Mouse (Mus musculus): ENCODE results near the gene Nelfe. TPM values are rescaled to one million over a fixed set of nuclear protein-coding genes. Genes with fewer than 3 reads are reported as not detected.
"Not testable (repeated sequence)": the region's sequence is repeated elsewhere in the genome, so short reads cannot be mapped to it uniquely, and the experiment has no call there.

Gene Nelfe
- 16.3 to 45.3 TPM (median 33.1 TPM) in 3 replicates for total RNA-seq (2017)

- ATAC-seq (replicated peaks; ENCODE audit: insufficient number of reproducible peaks, low FRiP score, low TSS enrichment, poor library complexity, severe bottlenecking): peak; percentile 92
Measured at GRCm38 (mm10) chr17:34849722-34850516, at the start of gene Nelfe, which contains the start of gene Skiv2l. Nelfe (plus strand) TSS chr17:34850391. Skiv2l (minus strand) TSS chr17:34850210.

GRCm38 (mm10) chr17:34800781-34801305, 49.3 kb upstream of the Nelfe start:
- not testable (repeated sequence) for ATAC-seq (replicated peaks; ENCODE audit: insufficient number of reproducible peaks, low FRiP score, low TSS enrichment, poor library complexity, severe bottlenecking)

- not testable (repeated sequence) for ATAC-seq (replicated peaks; ENCODE audit: insufficient number of reproducible peaks, low FRiP score, low TSS enrichment, poor library complexity, severe bottlenecking)
Measured at GRCm38 (mm10) chr17:34802756-34803155, 47.4 kb upstream of the Nelfe start.

- not testable (repeated sequence) for ATAC-seq (replicated peaks; ENCODE audit: insufficient number of reproducible peaks, low FRiP score, low TSS enrichment, poor library complexity, severe bottlenecking)
Measured at GRCm38 (mm10) chr17:34803367-34803766, 46.8 kb upstream of the Nelfe start.

- not testable (repeated sequence) for ATAC-seq (replicated peaks; ENCODE audit: insufficient number of reproducible peaks, low FRiP score, low TSS enrichment, poor library complexity, severe bottlenecking)
Measured at GRCm38 (mm10) chr17:34804301-34804700, 45.9 kb upstream of the Nelfe start, which contains the start of gene Cyp21a1. Cyp21a1 (minus strand) TSS chr17:34804561.

- no peak for ATAC-seq (replicated peaks; ENCODE audit: insufficient number of reproducible peaks, low FRiP score, low TSS enrichment, poor library complexity, severe bottlenecking)
Measured at GRCm38 (mm10) chr17:34804871-34805562, 45.2 kb upstream of the Nelfe start.

GRCm38 (mm10) chr17:34807176-34807575, 43.0 kb upstream of the Nelfe start:
- no peak for ATAC-seq (replicated peaks; ENCODE audit: insufficient number of reproducible peaks, low FRiP score, low TSS enrichment, poor library complexity, severe bottlenecking)

- no peak for ATAC-seq (replicated peaks; ENCODE audit: insufficient number of reproducible peaks, low FRiP score, low TSS enrichment, poor library complexity, severe bottlenecking)
Measured at GRCm38 (mm10) chr17:34808599-34809205, 41.5 kb upstream of the Nelfe start.

- not testable (repeated sequence) for ATAC-seq (replicated peaks; ENCODE audit: insufficient number of reproducible peaks, low FRiP score, low TSS enrichment, poor library complexity, severe bottlenecking)
Measured at GRCm38 (mm10) chr17:34810411-34810810, 39.8 kb upstream of the Nelfe start.

GRCm38 (mm10) chr17:34810811-34811210, 39.4 kb upstream of the Nelfe start:
- not testable (repeated sequence) for ATAC-seq (replicated peaks; ENCODE audit: insufficient number of reproducible peaks, low FRiP score, low TSS enrichment, poor library complexity, severe bottlenecking)

GRCm38 (mm10) chr17:34811275-34811674, 38.9 kb upstream of the Nelfe start:
- no peak for ATAC-seq (replicated peaks; ENCODE audit: insufficient number of reproducible peaks, low FRiP score, low TSS enrichment, poor library complexity, severe bottlenecking)

GRCm38 (mm10) chr17:34813747-34814146, 36.4 kb upstream of the Nelfe start:
- not testable (repeated sequence) for ATAC-seq (replicated peaks; ENCODE audit: insufficient number of reproducible peaks, low FRiP score, low TSS enrichment, poor library complexity, severe bottlenecking)

GRCm38 (mm10) chr17:34814818-34815370, 35.3 kb upstream of the Nelfe start:
- ATAC-seq (replicated peaks; ENCODE audit: insufficient number of reproducible peaks, low FRiP score, low TSS enrichment, poor library complexity, severe bottlenecking): no peak

- ATAC-seq (replicated peaks; ENCODE audit: insufficient number of reproducible peaks, low FRiP score, low TSS enrichment, poor library complexity, severe bottlenecking): not testable (repeated sequence)
Measured at GRCm38 (mm10) chr17:34830776-34831175, 19.4 kb upstream of the Nelfe start.

- ATAC-seq (replicated peaks; ENCODE audit: insufficient number of reproducible peaks, low FRiP score, low TSS enrichment, poor library complexity, severe bottlenecking): peak; percentile 9
Measured at GRCm38 (mm10) chr17:34836155-34836855, 13.9 kb upstream of the Nelfe start.

GRCm38 (mm10) chr17:34836856-34837221, 13.4 kb upstream of the Nelfe start, which contains the start of the genes Stk19 and Dxo:
Stk19 (minus strand) TSS chr17:34836945.
Dxo (plus strand) TSS chr17:34837019.
- peak; percentile 80 for ATAC-seq (replicated peaks; ENCODE audit: insufficient number of reproducible peaks, low FRiP score, low TSS enrichment, poor library complexity, severe bottlenecking)

- no peak for ATAC-seq (replicated peaks; ENCODE audit: insufficient number of reproducible peaks, low FRiP score, low TSS enrichment, poor library complexity, severe bottlenecking)
Measured at GRCm38 (mm10) chr17:34837464-34838324, 12.5 kb upstream of the Nelfe start.

All from monocyte, adult 5-6 weeks (primary cell).